In genomic region chr11:20955561-20955960, GRCm38 (mm10) we compare ENCODE assay signal across 12 mouse cellular contexts.
DNase-seq lines count a peak whose midpoint lies in the region; ATAC-seq and TF ChIP-seq lines count a peak whose summit lies in the region.
"Had no signal": no experiment of that assay in that cellular context is flagged by ENCODE, and none has a peak within 500 bp of the region (broad histone marks: within the 10 kb centered on the region; RNA-seq: fewer than 3 reads in every experiment).

No protein-coding gene starts in this region.

- 53% methylated on average over 8 of the region's 8 CpGs for WGBS in lung, adult 2 months

- TF ChIP-seq POLR2A in lung, adult 2 months (IDR thresholded peaks at IDR 0.05; ENCODE audit: borderline replicate concordance, extremely low read depth, low read depth, low read length): no peak

- no peak overlapping the region for H3K4me3 ChIP-seq in lung, adult 2 months (replicated peaks; ENCODE audit: extremely low read depth, low read depth, low read length)
- H3K4me3 ChIP-seq: heart, embryonic 15.5 days; neural tube, embryonic 12.5 days had no signal

- peaks cover 11% of the 10 kb centered on the region for H3K4me1 ChIP-seq in lung, adult 2 months (ENCODE audit: control insufficient read depth, insufficient read depth, low read length)
- H3K4me1 ChIP-seq: neural tube, embryonic 12.5 days had no signal

- ATAC-seq in cerebellum, adult (ENCODE audit: insufficient number of reproducible peaks, low FRiP score, low TSS enrichment): no peak
- ATAC-seq: midbrain, embryonic 16.5 days had no signal

- peak; percentile 26 for DNase-seq in lung, adult 2 months
- DNase-seq in lung, postnatal 14 days: no peak
- DNase-seq in forelimb bud, embryonic 11.5 days (ENCODE audit: low read depth, low spot score): peak; percentile 40
- peak; percentile 17 to 58 for DNase-seq in kidney, postnatal 25 days
- DNase-seq in mesoderm, embryonic 11.5 days (ENCODE audit: low read depth, low spot score): peak; percentile 53
- no peak for DNase-seq in frontal cortex, postnatal 10 days (ENCODE audit: low spot score in 2 of 2)
- DNase-seq: adrenal gland, postnatal 10 days; gastrocnemius, postnatal 10 days had no signal

- no peak for TF ChIP-seq CTCF in lung, adult 2 months (IDR thresholded peaks at IDR 0.05; ENCODE audit: insufficient read depth, low read length)

Comparison
In these comparisons a context has a peak if more than half of its experiments do, and no peak if none do; other contexts are left out.
1. DNase-seq: peak in lung, adult 2 months (single experiment), forelimb bud, embryonic 11.5 days (single experiment), kidney, postnatal 25 days (2 of 2) and mesoderm, embryonic 11.5 days (single experiment); none in lung, postnatal 14 days (single experiment) and frontal cortex, postnatal 10 days (0 of 2).